Mouse (Mus musculus) layer of hippocampus, adult 6 months (tissue): Measurements from ENCODE around the gene Anapc5. TPM values are rescaled to one million over a fixed set of nuclear protein-coding genes. Genes with fewer than 3 reads are reported as not detected.

ENCODE experiments used
- long read RNA-seq, 2 experiments: library from polyadenylated mRNA; unstranded; transcript quantifications; one replicate each; pipeline ENCODE4 v2.0.0; 2019 to 2020
- polyA plus RNA-seq: library from polyadenylated mRNA; unstranded; fragments of <200 nt; fragmentation: Nextera tagmentation; gene quantifications from 2 replicates; pipeline ENCODE4 v1.2.3, GENCODE M21; 2021

Gene Anapc5
- polyA plus RNA-seq: 113 and 119 TPM in 2 replicates
- long read RNA-seq, experiment 1, transcript Anapc5-218 (17 exons, 2,404 nt): minor isoform, 105 of 292 reads
- long read RNA-seq, experiment 1, transcript Anapc5-201 (17 exons, 2,760 nt): major isoform, 128 of 292 reads
- long read RNA-seq, experiment 1, partial matches to known transcripts: 41 of 292 reads
- long read RNA-seq, experiment 1, other reads (novel, unspliced or antisense): 8 of 292 reads
- long read RNA-seq, experiment 2, transcript Anapc5-212 (17 exons, 2,413 nt): minor isoform, 25 of 1,081 reads
- long read RNA-seq, experiment 2, transcript Anapc5-218 (17 exons, 2,404 nt): minor isoform, 393 of 1,081 reads
- long read RNA-seq, experiment 2, transcript Anapc5-214 (7 exons, 1,174 nt): minor isoform, 16 of 1,081 reads
- long read RNA-seq, experiment 2, transcript Anapc5-201 (17 exons, 2,760 nt): major isoform, 545 of 1,081 reads
- long read RNA-seq, experiment 2, partial matches to known transcripts: 28 of 1,081 reads
- long read RNA-seq, experiment 2, other reads (novel, unspliced or antisense): 69 of 1,081 reads

GRCm38 (mm10) chr5:122820777-122821523, at the start of gene Anapc5:
TSS of gene Anapc5 (minus strand) at chr5:122821339.

GRCm38 (mm10) chr5:122849521-122850318, 28.6 kb upstream of the Anapc5 start, which contains the start of gene Rnf34:
TSS of gene Rnf34 (plus strand) at chr5:122850048.

DNA sequence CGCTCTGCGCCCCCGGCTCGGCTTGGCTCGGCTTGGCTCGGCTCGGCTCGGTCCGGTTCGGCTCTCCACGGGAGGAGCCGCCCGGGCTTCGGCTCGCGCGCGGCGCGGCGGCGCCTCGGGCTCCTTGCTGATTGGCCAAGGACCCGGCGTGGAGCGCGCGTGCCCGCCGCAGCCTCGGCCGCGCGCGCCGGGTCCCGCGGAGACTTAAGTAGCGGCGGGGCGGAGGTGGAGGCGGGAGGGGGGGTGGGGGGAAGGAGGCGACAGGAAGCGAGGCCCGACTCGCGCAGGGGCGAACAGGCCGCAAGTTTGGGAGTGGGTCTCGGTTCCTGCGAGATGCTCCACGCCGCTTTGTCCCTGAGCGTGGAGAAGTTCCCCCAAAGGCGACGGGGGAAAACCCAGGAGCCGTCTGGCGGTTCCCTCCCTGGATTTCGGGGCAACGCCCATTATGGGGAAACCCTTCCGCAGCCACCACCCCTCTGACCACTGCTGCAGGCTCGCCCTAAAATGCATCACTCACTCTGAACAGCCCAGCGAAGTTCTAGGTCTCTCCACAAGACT, 41.8 kb downstream of the Anapc5 start, which contains the start of gene Camkk2:
Camkk2 (minus strand) TSS at position 133 of the 558 bp plus-strand sequence.

Other genes with a start within 250 kb of the Anapc5 start
- 19.9 and 21.9 TPM in 2 replicates for gene Ift81, start 206.8 kb downstream of the Anapc5 start, polyA plus RNA-seq
- gene P2rx7, start 177.4 kb downstream of the Anapc5 start, polyA plus RNA-seq: 6.7 and 7.8 TPM in 2 replicates
- gene P2rx4, start 113.8 kb downstream of the Anapc5 start, polyA plus RNA-seq: 17.9 and 18.6 TPM in 2 replicates
- 42.7 and 45.1 TPM in 2 replicates for gene Camkk2, start 41.9 kb downstream of the Anapc5 start, polyA plus RNA-seq
- gene Rnf34, start 28.7 kb upstream of the Anapc5 start, polyA plus RNA-seq: 25.0 and 25.5 TPM in 2 replicates
- gene Kdm2b, start 168.5 kb upstream of the Anapc5 start, polyA plus RNA-seq: 5.6 and 6.3 TPM in 2 replicates
- gene Orai1, start 193.7 kb upstream of the Anapc5 start, polyA plus RNA-seq: 3.6 and 4.5 TPM in 2 replicates
- gene Morn3, start 225.7 kb upstream of the Anapc5 start, polyA plus RNA-seq: 3.0 and 3.4 TPM in 2 replicates
- gene Tmem120b, start 247.1 kb upstream of the Anapc5 start, polyA plus RNA-seq: 6.7 and 6.8 TPM in 2 replicates